Mouse (Mus musculus) CH12.LX (cell line): Measurements from ENCODE around the gene Lmbrd1. TPM values are rescaled to one million over a fixed set of nuclear protein-coding genes. Genes with fewer than 3 reads are reported as not detected.
"Not testable (repeated sequence)": the region's sequence is repeated elsewhere in the genome, so short reads cannot be mapped to it uniquely, and the experiment has no call there.

Experiments used
- DNase-seq: peaks from one replicate; pipeline ENCODE4 v3.0.0-alpha.2; 2013; ENCODE audit errors: extremely low read depth
- H3K27ac ChIP-seq: 2 replicates; pipeline ENCODE4 v1.5.1; 2012; ENCODE audit warnings: low read depth, mild to moderate bottlenecking, control low read depth, moderate library complexity; ENCODE audit not compliant: insufficient read depth
- H3K27me3 ChIP-seq: replicated peaks from 2 replicates; pipeline ENCODE3; 2012; ENCODE audit warnings: inconsistent platforms
- H3K36me3 ChIP-seq, 2 experiments: replicated peaks in 1 of 2; 2 replicates each; pipeline versions ENCODE3 to v1.6.1; 2012; ENCODE audit warnings: inconsistent platforms in 1 of 2, low read length in 1 of 2, mild to moderate bottlenecking in 1 of 2, mixed read lengths in 1 of 2, moderate library complexity in 1 of 2; ENCODE audit not compliant: control insufficient read depth in 1 of 2, insufficient read depth in 1 of 2
- H3K4me1 ChIP-seq, 2 experiments: 2 replicates each; pipeline ENCODE4 v1.6.1; 2012; ENCODE audit warnings: inconsistent platforms in 1 of 2, moderate library complexity in 1 of 2; ENCODE audit not compliant: insufficient read depth in 2 of 2, control insufficient read depth in 1 of 2
- H3K4me2 ChIP-seq: 2 replicates; pipeline ENCODE4 v1.6.1; 2012; ENCODE audit warnings: low read depth, mild to moderate bottlenecking, control low read depth; ENCODE audit not compliant: poor library complexity, insufficient read depth, severe bottlenecking
- H3K4me3 ChIP-seq, 3 experiments: fragments of 150-350 bp in 1 of 3; sonication (generic) in 1 of 3; replicated peaks in 1 of 3; 2 replicates each; pipeline versions ENCODE3 to v1.5.1; 2011 to 2012; ENCODE audit warnings: low read depth in 2 of 3, low read length in 2 of 3, mild to moderate bottlenecking in 2 of 3, moderate library complexity in 2 of 3, control low read depth in 1 of 3, improper control_type of control experiment in 1 of 3, inconsistent platforms in 1 of 3, mixed read lengths in 1 of 3; ENCODE audit not compliant: poor library complexity in 1 of 3
- H3K79me2 ChIP-seq: replicated peaks from 2 replicates; pipeline ENCODE4 v1.6.1; 2012; ENCODE audit warnings: mild to moderate bottlenecking, moderate library complexity; ENCODE audit not compliant: control insufficient read depth, poor library complexity, insufficient read depth, severe bottlenecking; ENCODE audit errors: extremely low read depth
- H3K9ac ChIP-seq: 2 replicates; pipeline ENCODE4 v1.6.1; 2012; ENCODE audit warnings: low read depth, mild to moderate bottlenecking, control low read depth, moderate library complexity; ENCODE audit not compliant: insufficient read depth
- H3K9me3 ChIP-seq: replicated peaks from 2 replicates; pipeline ENCODE3; 2012; ENCODE audit warnings: low read length, inconsistent platforms, mixed read lengths
- BHLHE40 ChIP-seq: IDR thresholded peaks from 2 replicates; pipeline ENCODE4 v1.6.1; 2011; ENCODE audit warnings: mild to moderate bottlenecking, low read depth, low read length, improper control_type of control experiment
- CHD1 ChIP-seq: IDR thresholded peaks from 2 replicates; pipeline ENCODE4 v1.6.1; 2012; ENCODE audit warnings: low read depth, low read length, improper control_type of control experiment, inconsistent platforms
- CHD2 ChIP-seq: IDR thresholded peaks from 2 replicates; pipeline ENCODE4 v1.6.1; 2011; ENCODE audit warnings: low read length, improper control_type of control experiment
- E2F4 ChIP-seq: IDR thresholded peaks from 2 replicates; pipeline ENCODE4 v1.6.1; 2011; ENCODE audit warnings: low read depth, low read length, improper control_type of control experiment; ENCODE audit not compliant: insufficient replicate concordance
- JUN ChIP-seq: IDR thresholded peaks from 2 replicates; pipeline ENCODE4 v1.6.1; 2011; ENCODE audit warnings: low read depth, mild to moderate bottlenecking, low read length, improper control_type of control experiment, moderate library complexity; ENCODE audit not compliant: insufficient read depth
- JUND ChIP-seq: conservative IDR thresholded peaks from 2 replicates; pipeline ENCODE4 v1.6.1; 2011; ENCODE audit warnings: low read depth, low read length, improper control_type of control experiment
- KAT2A ChIP-seq: IDR thresholded peaks from 2 replicates; pipeline ENCODE4 v1.6.1; 2012; ENCODE audit warnings: low read length, improper control_type of control experiment, inconsistent platforms; ENCODE audit not compliant: insufficient replicate concordance
- MAFK ChIP-seq: IDR thresholded peaks from 2 replicates; pipeline ENCODE4 v1.6.1; 2011; ENCODE audit warnings: low read length, improper control_type of control experiment; ENCODE audit not compliant: insufficient replicate concordance
- MAX ChIP-seq: IDR thresholded peaks from 2 replicates; pipeline ENCODE4 v1.6.1; 2011; ENCODE audit warnings: low read length, improper control_type of control experiment
- MAZ ChIP-seq: IDR thresholded peaks from 2 replicates; pipeline ENCODE4 v1.6.1; 2012; ENCODE audit warnings: low read depth, mild to moderate bottlenecking, inconsistent platforms, low read length, improper control_type of control experiment, moderate library complexity
- MEF2A ChIP-seq: IDR thresholded peaks from 2 replicates; pipeline ENCODE4 v1.6.1; 2014; ENCODE audit warnings: low read depth, mild to moderate bottlenecking, inconsistent platforms, low read length, improper control_type of control experiment, borderline replicate concordance
- MXI1 ChIP-seq: IDR thresholded peaks from 2 replicates; pipeline ENCODE4 v1.6.1; 2011; ENCODE audit warnings: mild to moderate bottlenecking, low read depth, low read length, improper control_type of control experiment
- NELFE ChIP-seq: IDR thresholded peaks from 2 replicates; pipeline ENCODE4 v1.6.1; 2011; ENCODE audit warnings: low read depth, low read length, improper control_type of control experiment
- PAX5 ChIP-seq: IDR thresholded peaks from 2 replicates; pipeline ENCODE4 v1.6.1; 2012; ENCODE audit warnings: low read length, inconsistent platforms, mixed read lengths
- POLR2AphosphoS2 ChIP-seq: IDR thresholded peaks from 2 replicates; pipeline ENCODE4 v1.6.1; 2011; ENCODE audit warnings: low read depth, low read length, improper control_type of control experiment
- SIN3A ChIP-seq: IDR thresholded peaks from 2 replicates; pipeline ENCODE4 v1.6.1; 2012; ENCODE audit warnings: low read length, improper control_type of control experiment, inconsistent platforms
- SMC3 ChIP-seq: IDR thresholded peaks from 2 replicates; pipeline ENCODE4 v1.6.1; 2011; ENCODE audit warnings: low read depth, low read length, improper control_type of control experiment
- TBP ChIP-seq: conservative IDR thresholded peaks from 2 replicates; pipeline ENCODE4 v1.6.1; 2011; ENCODE audit warnings: low read depth, low read length, improper control_type of control experiment
- TCF12 ChIP-seq: IDR thresholded peaks from 2 replicates; pipeline ENCODE4 v1.6.1; 2014; ENCODE audit warnings: low read depth, mild to moderate bottlenecking, inconsistent platforms, low read length, improper control_type of control experiment
- UBTF ChIP-seq: IDR thresholded peaks from 2 replicates; pipeline ENCODE4 v1.6.1; 2012; ENCODE audit warnings: low read depth, mild to moderate bottlenecking, inconsistent platforms, low read length, improper control_type of control experiment, moderate library complexity
- USF1 ChIP-seq: IDR thresholded peaks from 2 replicates; pipeline ENCODE4 v1.6.1; 2014; ENCODE audit warnings: low read depth, mild to moderate bottlenecking, inconsistent platforms, low read length, improper control_type of control experiment
- USF2 ChIP-seq: conservative IDR thresholded peaks from 2 replicates; pipeline ENCODE4 v1.6.1; 2011; ENCODE audit warnings: low read depth, low read length, improper control_type of control experiment
- ZC3H11A ChIP-seq: IDR thresholded peaks from 2 replicates; pipeline ENCODE4 v1.6.1; 2012; ENCODE audit warnings: low read depth, mild to moderate bottlenecking, inconsistent platforms, low read length, improper control_type of control experiment
- ZKSCAN1 ChIP-seq: IDR thresholded peaks from 2 replicates; pipeline ENCODE4 v1.6.1; 2012; ENCODE audit warnings: low read depth, inconsistent platforms, low read length, improper control_type of control experiment, borderline replicate concordance
- ZMIZ1 ChIP-seq: IDR thresholded peaks from 2 replicates; pipeline ENCODE4 v1.6.1; 2012; ENCODE audit warnings: low read depth, mild to moderate bottlenecking, inconsistent platforms, low read length, improper control_type of control experiment
- dilution Hi-C: fragments of 300-500 bp; cut with MboI; formaldehyde crosslinking; loops from 2 replicates; pipeline ENCODE4 v1.14.3; 2020; ENCODE audit warnings: low sequenced_read_pairs; ENCODE audit not compliant: extremely low pct_unique_long_range_greater_than_20kb, extremely low pct_ligation_motif_present
- in situ Hi-C: fragments of 300-500 bp; cut with MboI; formaldehyde crosslinking; loops from 3 replicates; pipeline ENCODE4 v1.14.3; 2019; ENCODE audit warnings: low sequenced_read_pairs, low pct_ligation_motif_present, low pct_unique_long_range_greater_than_20kb, mixed read lengths
- polyA plus RNA-seq: library from polyadenylated mRNA; unstranded; fragments of >175 nt; gene quantifications from 2 replicates; pipeline ENCODE4 v1.2.1, GENCODE M21; 2012; ENCODE audit warnings: low read depth; ENCODE audit not compliant: insufficient read length
- total RNA-seq, 2 experiments: library from RNA; depleted of rRNA; stranded (reverse); fragments of 300-350 nt in 1 of 2; fragments of >200 nt in 1 of 2; gene quantifications; 2 replicates each; pipeline ENCODE4 v1.2.3; 2012 to 2014

The Lmbrd1 gene
- total and polyA plus RNA-seq, 3 experiments, result 8.6 to 21.2 (median 17.3) TPM

- H3K36me3 ChIP-seq, H3K9ac ChIP-seq, H3K79me2 ChIP-seq, H3K4me3 ChIP-seq, dilution Hi-C loops, DNase-seq, H3K27ac ChIP-seq, H3K27me3 ChIP-seq, H3K4me1 ChIP-seq, in situ Hi-C loops, H3K9me3 ChIP-seq, H3K4me2 ChIP-seq: not testable (repeated sequence)
Measured at GRCm38 (mm10) chr1:24660662-24661061, 17.8 kb upstream of the Lmbrd1 start.

GRCm38 (mm10) chr1:24661551-24661950 is 16.9 kb upstream of the Lmbrd1 start:
- dilution Hi-C loops, result no loop called here

GRCm38 (mm10) chr1:24664158-24664557 is 14.3 kb upstream of the Lmbrd1 start:
- H3K9ac ChIP-seq, result no peak overlapping the region
- H3K27ac ChIP-seq, result no peak overlapping the region
- H3K79me2 ChIP-seq, result no peaks in the 10 kb centered on the region
- dilution Hi-C loops, result no loop called here
- no peaks in the 10 kb centered on the region for H3K9me3 ChIP-seq
- no peaks in the 10 kb centered on the region for H3K36me3 ChIP-seq
- H3K4me1 ChIP-seq, result no peaks in the 10 kb centered on the region
- TF ChIP-seq KAT2A, result no peak
- TF ChIP-seq SMC3, result no peak
- TF ChIP-seq USF2, result no peak
- no peak for TF ChIP-seq JUND
- TF ChIP-seq MAX, result no peak
- no peak for TF ChIP-seq POLR2AphosphoS2
- TF ChIP-seq MAZ, result no peak
- no peak for TF ChIP-seq JUN
- no peak for TF ChIP-seq CHD2
- no peak for TF ChIP-seq TBP
- TF ChIP-seq TCF12, result no peak
- no peak for TF ChIP-seq MEF2A
- TF ChIP-seq BHLHE40, result no peak
- TF ChIP-seq ZMIZ1, result no peak
- TF ChIP-seq NELFE, result no peak
- no peak for TF ChIP-seq CHD1
- no peak for TF ChIP-seq MXI1
- no peak for TF ChIP-seq SIN3A
- no peak for TF ChIP-seq PAX5
- TF ChIP-seq, all 38 proteins: peak for 0
- H3K27me3 ChIP-seq, result no peaks in the 10 kb centered on the region
- H3K4me3 ChIP-seq, result no peak overlapping the region
- in situ Hi-C loops, result no loop called here
- H3K4me2 ChIP-seq, result no peak overlapping the region
- DNase-seq, result no peak

More at GRCm38 (mm10) chr1:24661551-24661950, 16.9 kb upstream of the Lmbrd1 start:
- H3K27me3 ChIP-seq, result no peaks in the 10 kb centered on the region
- no peak overlapping the region for H3K4me2 ChIP-seq
- H3K27ac ChIP-seq, result no peak overlapping the region
- H3K9me3 ChIP-seq, result no peaks in the 10 kb centered on the region
- H3K4me3 ChIP-seq, result no peak overlapping the region
- no peaks in the 10 kb centered on the region for H3K79me2 ChIP-seq
- no peaks in the 10 kb centered on the region for H3K4me1 ChIP-seq
- in situ Hi-C loops, result no loop called here
- H3K9ac ChIP-seq, result no peak overlapping the region
- no peak for DNase-seq
- H3K36me3 ChIP-seq, result no peaks in the 10 kb centered on the region
- no peak for TF ChIP-seq USF1
- TF ChIP-seq TBP, result no peak
- TF ChIP-seq ZC3H11A, result no peak
- no peak for TF ChIP-seq POLR2AphosphoS2
- no peak for TF ChIP-seq E2F4
- TF ChIP-seq UBTF, result no peak
- no peak for TF ChIP-seq CHD2
- TF ChIP-seq JUN, result no peak
- TF ChIP-seq ZKSCAN1, result no peak
- no peak for TF ChIP-seq JUND
- TF ChIP-seq MAFK, result no peak
- TF ChIP-seq, all 38 proteins: peak for 0
